Mouse (Mus musculus) megakaryocyte, adult 5-6 weeks (primary cell): ENCODE data around the gene Gpsm2. TPM values are rescaled to one million over a fixed set of nuclear protein-coding genes. Genes with fewer than 3 reads are reported as not detected.
A peak's percentile ranks its signal among the peaks of the same experiment; 100 is the strongest.
"Not testable (repeated sequence)": the region's sequence is repeated elsewhere in the genome, so short reads cannot be mapped to it uniquely, and the experiment has no call there.

Experiments
- ATAC-seq: 2 replicates; pipeline ENCODE4 v1.8.0; 2016; ENCODE audit warnings: mild to moderate bottlenecking, inconsistent platforms; ENCODE audit not compliant: poor library complexity, severe bottlenecking
- total RNA-seq, 2 experiments: library from RNA; stranded (forward) in 1 of 2; stranded (reverse) in 1 of 2; fragments of 153-499, 151-499 nt in 1 of 2; fragments of 221-1000, 200-1000 nt in 1 of 2; gene quantifications; 2 replicates each; pipeline versions ENCODE4 v1.2.3 to v1.2.4; 2015 to 2017

The Gpsm2 gene
- total RNA-seq, 2 experiments from 2014 or later: 32.1 to 49.9 TPM

GRCm38 (mm10) chr3:108658612-108659011 lies 63.5 kb downstream of the Gpsm2 start:
- no peak for ATAC-seq

GRCm38 (mm10) chr3:108655486-108655885 lies 66.6 kb downstream of the Gpsm2 start:
- ATAC-seq: no peak

GRCm38 (mm10) chr3:108654566-108654965 lies 67.5 kb downstream of the Gpsm2 start:
- peak; percentile 38 for ATAC-seq

GRCm38 (mm10) chr3:108653710-108654379 lies 68.3 kb downstream of the Gpsm2 start, which contains the start of gene Clcc1:
Gene Clcc1, plus strand, starts transcription at chr3:108653913.
- ATAC-seq: peak; percentile 99

- no peak; the same call in 1 of the 2 replicates for ATAC-seq
These were observed 69.1 kb downstream of the Gpsm2 start for GRCm38 (mm10) chr3:108652866-108653642.

- not testable (repeated sequence) for ATAC-seq
These were observed 74.4 kb downstream of the Gpsm2 start for GRCm38 (mm10) chr3:108647681-108648080.

- ATAC-seq: no peak
These were observed 76.1 kb downstream of the Gpsm2 start for GRCm38 (mm10) chr3:108646036-108646435.

GRCm38 (mm10) chr3:108644856-108645255 lies 77.3 kb downstream of the Gpsm2 start:
- no peak for ATAC-seq

GRCm38 (mm10) chr3:108640998-108641397 lies 81.1 kb downstream of the Gpsm2 start:
- no peak for ATAC-seq

GRCm38 (mm10) chr3:108639412-108639811 lies 82.7 kb downstream of the Gpsm2 start:
- no peak for ATAC-seq

- no peak for ATAC-seq
These were observed 87.3 kb downstream of the Gpsm2 start for GRCm38 (mm10) chr3:108634761-108635160.

Other genes with a start within 250 kb of the Gpsm2 start
- gene 1700013F07Rik, start 188.2 kb downstream of the Gpsm2 start, total RNA-seq (2015): not detected in 2 replicates
- not detected in 2 replicates for gene 1700013F07Rik, start 188.2 kb downstream of the Gpsm2 start, total RNA-seq (2017)
- not detected in 2 replicates for gene 5330417C22Rik, start 185.8 kb downstream of the Gpsm2 start, total RNA-seq (2015)
- 0.04 TPM in 1 of 2 replicates, not detected in the other for gene 5330417C22Rik, start 185.8 kb downstream of the Gpsm2 start, total RNA-seq (2017)
- 16.5 and 18.2 TPM in 2 replicates for gene Tmem167b, start 159.8 kb downstream of the Gpsm2 start, total RNA-seq (2015)
- gene Tmem167b, start 159.8 kb downstream of the Gpsm2 start, total RNA-seq (2017): 45.9 and 46.3 TPM in 2 replicates
- gene Taf13, start 150.6 kb downstream of the Gpsm2 start, total RNA-seq (2015): 32.1 and 32.6 TPM in 2 replicates
- 36.8 and 37.7 TPM in 2 replicates for gene Taf13, start 150.6 kb downstream of the Gpsm2 start, total RNA-seq (2017)
- gene Wdr47, start 131.0 kb downstream of the Gpsm2 start, total RNA-seq (2015): 3.3 and 4.4 TPM in 2 replicates
- 8.1 and 8.7 TPM in 2 replicates for gene Wdr47, start 131.0 kb downstream of the Gpsm2 start, total RNA-seq (2017)
- gene Clcc1, start 68.4 kb downstream of the Gpsm2 start, total RNA-seq (2015): 30.6 and 36.6 TPM in 2 replicates
- 68.9 and 74.7 TPM in 2 replicates for gene Clcc1, start 68.4 kb downstream of the Gpsm2 start, total RNA-seq (2017)
- 0.07 TPM in 1 of 2 replicates, not detected in the other for gene Aknad1, start 17.3 kb upstream of the Gpsm2 start, total RNA-seq (2015)
- gene Aknad1, start 17.3 kb upstream of the Gpsm2 start, total RNA-seq (2017): 0.26 TPM in 1 of 2 replicates, not detected in the other
- 58.2 and 59.6 TPM in 2 replicates for gene Stxbp3, start 118.2 kb upstream of the Gpsm2 start, total RNA-seq (2015)
- gene Stxbp3, start 118.2 kb upstream of the Gpsm2 start, total RNA-seq (2017): 50.4 and 51.9 TPM in 2 replicates
- 0.07 TPM in 1 of 2 replicates, not detected in the other for gene Fndc7, start 167.7 kb upstream of the Gpsm2 start, total RNA-seq (2015)
- gene Fndc7, start 167.7 kb upstream of the Gpsm2 start, total RNA-seq (2017): 0.12 and 0.44 TPM in 2 replicates
- 108 and 110 TPM in 2 replicates for gene Prpf38b, start 189.4 kb upstream of the Gpsm2 start, total RNA-seq (2015)
- 197 and 206 TPM in 2 replicates for gene Prpf38b, start 189.4 kb upstream of the Gpsm2 start, total RNA-seq (2017)
- 0.11 TPM in 1 of 2 replicates, not detected in the other for gene Henmt1, start 217.6 kb upstream of the Gpsm2 start, total RNA-seq (2015)
- gene Henmt1, start 217.6 kb upstream of the Gpsm2 start, total RNA-seq (2017): 0.45 TPM in 1 of 2 replicates, not detected in the other
- not detected in 2 replicates for gene Gm9857, start 218.1 kb upstream of the Gpsm2 start, total RNA-seq (2015)
- gene Gm9857, start 218.1 kb upstream of the Gpsm2 start, total RNA-seq (2017): not detected in 2 replicates